Mouse (Mus musculus) neural tube, embryonic 12.5 days (tissue): ENCODE data around the gene Hoxb6. TPM values are rescaled to one million over a fixed set of nuclear protein-coding genes. Genes with fewer than 3 reads are reported as not detected.

ENCODE experiments used
- ATAC-seq: fragments of 200-750 bp; cut with Nextera tagmentation; 2 replicates; pipeline ENCODE4 v1.8.0; 2017; ENCODE audit warnings: low read depth, mild to moderate bottlenecking, moderate TSS enrichment, moderate library complexity; ENCODE audit not compliant: low FRiP score
- H3K27ac ChIP-seq: fragments of 300-500 bp; sonication (generic); 2 replicates; pipeline ENCODE4 v1.5.1; 2016
- H3K27me3 ChIP-seq: fragments of 300-500 bp; sonication (generic); replicated peaks from 2 replicates; pipeline ENCODE4 v1.6.1; 2016; ENCODE audit warnings: mild to moderate bottlenecking
- H3K36me3 ChIP-seq: fragments of 300-500 bp; sonication (generic); 2 replicates; pipeline ENCODE4 v1.6.1; 2016; ENCODE audit warnings: mild to moderate bottlenecking
- H3K4me1 ChIP-seq: fragments of 300-500 bp; sonication (generic); 2 replicates; pipeline ENCODE4 v1.6.1; 2016
- H3K4me2 ChIP-seq: fragments of 300-500 bp; sonication (generic); replicated peaks from 2 replicates; pipeline ENCODE4 v1.6.1; 2016; ENCODE audit warnings: mild to moderate bottlenecking
- H3K4me3 ChIP-seq: fragments of 300-500 bp; sonication (generic); 2 replicates; pipeline ENCODE4 v1.5.1; 2016
- H3K9ac ChIP-seq: fragments of 300-500 bp; sonication (generic); 2 replicates; pipeline ENCODE4 v1.6.1; 2016; ENCODE audit warnings: mild to moderate bottlenecking
- H3K9me3 ChIP-seq: fragments of 300-500 bp; sonication (generic); 2 replicates; pipeline ENCODE4 v1.6.1; 2016; ENCODE audit warnings: mild to moderate bottlenecking
- WGBS: fragments of 180-500 bp; shearing (Covaris S2); methylation state at CpG from one replicate; pipeline ENCODE4 v1.1.7; 2016; 5-methylcytosine and 5-hydroxymethylcytosine counted together
- polyA plus RNA-seq: library from polyadenylated mRNA; unstranded; fragments of >200 nt; fragmentation: Nextera tagmentation; extraction: Ambion mirVana; gene quantifications from 2 replicates; pipeline ENCODE4 v1.2.1, GENCODE M21; 2016

Gene Hoxb6
- polyA plus RNA-seq, 1 experiment from 2014 or later: 151 TPM

DNA sequence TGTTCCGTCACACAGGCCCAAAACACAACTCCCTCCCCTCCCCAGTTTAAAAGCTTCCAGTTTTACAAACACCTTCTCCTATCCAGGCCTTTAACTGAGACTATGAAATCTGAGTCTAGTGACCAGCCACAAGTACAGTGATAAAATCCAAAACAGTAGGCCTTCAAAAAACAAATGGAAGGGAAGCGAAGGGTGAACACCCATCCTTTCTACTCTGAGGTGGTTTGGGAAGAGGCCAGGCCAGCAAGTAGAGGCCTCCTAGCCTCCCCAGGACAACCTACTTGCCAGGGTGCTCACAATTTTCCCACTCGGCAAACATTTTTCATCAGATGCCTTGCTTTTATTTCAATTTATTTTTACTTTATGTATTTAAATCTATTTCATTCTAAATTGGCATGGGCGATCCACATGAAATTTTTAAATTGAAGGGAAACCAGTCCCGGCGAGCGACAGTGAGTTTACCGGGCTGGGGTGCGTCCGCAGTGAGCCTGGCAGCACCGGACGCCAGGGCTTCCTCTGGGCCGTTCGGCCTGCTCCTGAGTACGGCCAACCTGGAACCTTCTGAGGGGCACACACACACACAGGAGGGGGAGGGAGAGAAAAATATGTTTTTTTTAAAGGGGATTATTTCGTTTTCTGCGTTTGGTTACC, 1.4 kb upstream of the Hoxb6 start:
- Histone ChIP-seq H3K4me1 (peaks cover 30% of the 10 kb centered on the region), H3K4me2 (peak overlapping the region; percentile 100), H3K4me3 (peak overlapping the region; percentile 99), H3K36me3 (no peaks in the 10 kb centered on the region), H3K27ac (peak overlapping the region; percentile 99), H3K9me3 (no peaks in the 10 kb centered on the region), H3K9ac (peak overlapping the region; percentile 100), H3K27me3 (no peaks in the 10 kb centered on the region)
- WGBS: 9% methylated on average over 17 of the region's 17 CpGs
- ATAC-seq: no peak

DNA sequence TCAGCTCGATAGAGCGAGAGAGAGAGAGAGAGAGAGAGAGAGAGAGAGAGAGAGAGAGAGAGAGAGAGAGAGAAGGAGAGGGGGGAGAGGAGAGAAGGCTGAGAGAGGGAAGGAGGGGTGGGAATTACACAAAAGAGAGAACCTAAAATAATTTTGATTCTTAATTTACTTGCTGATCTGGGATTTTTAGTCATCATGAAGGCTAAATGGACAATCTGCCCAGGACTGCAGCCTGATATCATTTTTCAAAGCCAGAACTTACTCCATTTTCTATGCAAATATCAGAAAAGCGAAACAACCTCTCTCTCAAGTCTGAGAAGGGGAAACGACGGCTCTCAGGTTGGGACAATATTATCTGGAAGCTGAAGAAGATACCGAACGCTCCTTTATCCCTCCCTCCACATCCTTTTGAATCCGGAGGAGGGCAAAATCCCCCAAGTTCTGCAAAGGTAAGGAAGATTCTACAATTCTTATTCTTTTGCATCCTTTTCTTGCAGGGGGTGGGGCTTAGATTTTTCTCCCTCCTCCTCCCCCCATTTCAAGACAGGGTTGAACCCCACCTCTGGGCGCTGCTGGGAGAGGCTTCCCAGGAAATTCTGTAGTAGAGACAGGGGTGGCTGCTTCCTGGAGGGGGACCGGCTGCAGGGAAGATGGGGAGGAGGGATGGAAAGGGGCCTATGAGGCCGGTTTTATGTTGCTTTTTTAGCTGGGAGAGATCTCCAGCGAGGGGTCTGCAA, 457 bp downstream of the Hoxb6 start:
- Histone ChIP-seq H3K9me3 (no peaks in the 10 kb centered on the region), H3K4me3 (peak overlapping the region; percentile 99), H3K27ac (peak overlapping the region; percentile 99), H3K9ac (peak overlapping the region; percentile 100), H3K4me1 (peaks cover 39% of the 10 kb centered on the region), H3K27me3 (no peaks in the 10 kb centered on the region), H3K36me3 (no peaks in the 10 kb centered on the region), H3K4me2 (peak overlapping the region; percentile 100)
- under 1% methylated on average over 12 of the region's 12 CpGs for WGBS
- no peak for ATAC-seq

DNA sequence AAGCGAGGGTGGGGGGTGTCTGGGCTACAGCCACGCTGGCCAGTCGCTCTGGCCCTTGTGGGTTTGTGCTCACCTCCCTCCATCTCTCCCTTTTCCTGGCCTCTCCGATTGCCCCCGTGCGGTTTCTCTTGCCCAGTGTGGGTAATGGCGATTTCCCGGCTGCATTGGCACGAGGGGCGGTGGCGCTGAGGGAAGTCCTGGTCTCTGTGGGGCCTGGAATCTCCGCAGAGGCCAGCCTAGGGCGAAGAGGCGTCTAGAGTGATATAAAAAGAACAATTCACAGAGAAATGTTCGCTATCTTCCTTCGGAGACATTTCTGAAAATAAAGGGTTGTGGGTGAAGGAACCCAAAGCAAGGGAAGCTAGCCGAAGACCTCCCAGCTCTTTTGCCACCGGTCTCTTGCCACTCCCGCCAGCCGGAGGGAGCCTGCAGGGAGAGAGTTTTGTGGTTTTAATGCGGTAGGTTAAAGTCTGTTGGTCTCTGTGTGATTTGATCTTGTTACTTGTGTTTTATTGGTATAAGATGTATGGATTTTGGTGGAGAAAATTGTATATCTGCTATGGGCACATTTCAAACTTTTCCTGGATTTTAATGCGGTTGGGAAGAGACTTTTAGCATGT, 1.1 kb downstream of the Hoxb6 start:
- Histone ChIP-seq H3K9ac (peak overlapping the region; percentile 100), H3K4me2 (peak overlapping the region; percentile 100), H3K27ac (peak overlapping the region; percentile 99), H3K36me3 (no peaks in the 10 kb centered on the region), H3K27me3 (no peaks in the 10 kb centered on the region), H3K4me3 (peak overlapping the region; percentile 99), H3K9me3 (no peaks in the 10 kb centered on the region), H3K4me1 (peaks cover 38% of the 10 kb centered on the region)
- ATAC-seq: no peak
- under 1% methylated on average over 22 of the region's 22 CpGs for WGBS

DNA sequence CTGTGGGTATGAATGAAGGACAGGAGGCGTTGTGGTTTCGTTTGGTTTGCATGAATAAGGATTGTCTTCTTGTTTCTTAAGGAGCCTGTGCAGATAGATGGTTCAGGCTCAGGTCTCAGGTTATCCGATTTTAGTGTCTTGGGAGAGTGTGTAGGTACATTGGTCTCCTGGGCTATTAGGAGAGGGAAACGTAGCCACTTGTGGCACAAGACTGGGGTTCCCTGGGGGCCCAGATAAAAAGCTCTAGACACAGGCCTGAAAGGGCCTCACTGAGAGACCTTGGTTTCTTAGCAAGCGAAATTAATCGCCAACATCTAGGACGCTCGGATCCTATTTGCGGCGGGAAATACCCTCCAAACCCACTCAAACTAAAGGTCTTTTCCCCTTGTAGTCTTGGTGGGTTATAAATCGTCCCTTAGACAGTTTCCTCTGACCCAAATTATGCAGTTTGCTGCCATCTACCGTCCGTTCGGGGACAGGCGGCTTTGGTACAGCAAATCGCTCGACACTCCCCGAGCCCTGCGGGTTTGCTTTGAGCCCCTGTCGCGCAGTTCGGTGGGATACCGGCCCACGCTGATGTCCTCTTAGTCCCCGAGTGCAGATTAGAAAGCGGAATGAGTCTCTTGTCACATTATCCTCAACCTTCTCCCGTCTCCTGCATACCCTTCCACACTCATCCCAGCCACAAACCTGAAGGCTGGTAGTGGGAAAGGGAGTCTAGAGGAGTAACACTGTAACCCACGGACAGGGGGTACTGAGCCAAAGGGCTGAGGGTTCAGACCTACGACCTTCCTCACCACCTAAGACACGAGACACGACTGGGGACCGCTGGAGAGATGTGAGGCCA, 2.2 kb downstream of the Hoxb6 start:
- Histone ChIP-seq H3K9me3 (no peaks in the 10 kb centered on the region), H3K36me3 (no peaks in the 10 kb centered on the region), H3K4me1 (peaks cover 32% of the 10 kb centered on the region), H3K9ac (peak overlapping the region; percentile 100), H3K27me3 (no peaks in the 10 kb centered on the region), H3K4me2 (peak overlapping the region; percentile 100), H3K4me3 (peak overlapping the region; percentile 99), H3K27ac (peak overlapping the region; percentile 99)
- ATAC-seq: peak; percentile 31; the same call in 1 of the 2 replicates
- WGBS: under 1% methylated on average over 32 of the region's 32 CpGs

DNA sequence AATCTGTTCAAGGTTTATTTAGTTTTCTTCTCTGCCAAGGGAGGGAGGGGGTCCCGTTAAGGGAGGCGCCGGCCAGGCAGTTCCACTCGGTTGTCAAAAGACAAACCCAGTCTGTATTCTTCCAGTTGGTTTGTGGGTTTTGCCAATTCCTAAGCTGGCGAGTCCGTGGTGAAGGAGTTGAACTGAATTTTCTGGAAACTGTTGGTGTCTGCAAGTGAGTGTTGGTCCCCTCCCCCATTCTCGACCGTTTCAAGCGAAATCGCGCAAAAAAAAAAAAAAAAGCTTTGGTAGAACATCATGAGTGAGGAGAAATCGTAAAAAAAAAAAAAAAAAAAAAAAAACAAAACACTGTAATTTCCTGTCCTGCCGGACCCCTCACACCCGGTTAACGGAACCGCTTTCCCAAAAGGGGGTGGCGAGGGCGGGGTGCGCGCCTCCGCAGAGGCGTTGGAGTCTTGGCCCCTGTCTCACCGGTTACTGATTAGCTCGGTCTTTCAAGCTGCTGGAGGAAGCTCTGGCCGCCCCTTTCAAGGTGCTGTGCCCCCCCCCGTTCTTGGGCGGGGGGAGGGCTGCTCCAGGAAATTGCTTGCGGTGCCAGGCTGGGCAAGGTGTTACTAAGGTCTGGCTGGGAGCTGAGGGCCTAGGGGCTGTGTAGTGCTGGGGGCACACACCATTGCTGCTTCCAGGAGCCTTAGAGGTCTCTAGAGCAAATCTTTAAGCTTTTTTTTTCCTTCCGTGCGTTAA, 3.0 kb downstream of the Hoxb6 start:
- H3K36me3 ChIP-seq: no peaks in the 10 kb centered on the region
- no peak for ATAC-seq
- no peaks in the 10 kb centered on the region for H3K9me3 ChIP-seq
- H3K4me3 ChIP-seq: peak overlapping the region; percentile 99
- H3K4me1 ChIP-seq: peaks cover 28% of the 10 kb centered on the region
- peak overlapping the region; percentile 100 for H3K9ac ChIP-seq
- H3K27ac ChIP-seq: peak overlapping the region; percentile 99
- H3K27me3 ChIP-seq: no peaks in the 10 kb centered on the region
- H3K4me2 ChIP-seq: peak overlapping the region; percentile 100
- under 1% methylated on average over 30 of the region's 30 CpGs for WGBS

DNA sequence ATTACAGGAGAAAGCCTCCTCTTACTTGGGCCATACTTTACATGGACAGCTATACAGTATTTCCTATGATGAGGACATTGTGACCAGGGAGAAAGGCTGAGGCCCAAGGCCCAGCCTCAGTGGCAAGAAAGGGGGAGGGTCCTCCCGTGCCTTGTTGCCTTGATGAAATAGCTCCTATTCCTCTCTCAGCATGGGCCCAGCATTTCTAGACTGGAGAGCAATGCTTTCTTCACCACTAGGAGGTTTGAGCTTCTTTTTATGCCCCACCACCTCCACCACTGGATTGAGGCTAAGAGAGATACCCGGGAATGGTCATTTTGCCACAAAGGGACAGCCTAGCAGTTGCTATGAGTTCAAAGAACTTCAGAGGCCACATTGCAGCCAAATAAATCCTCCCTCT, 4.7 kb downstream of the Hoxb6 start:
- Histone ChIP-seq H3K27me3 (no peaks in the 10 kb centered on the region), H3K36me3 (peaks cover 14% of the 10 kb centered on the region), H3K27ac (peak overlapping the region; percentile 99), H3K4me1 (peaks cover 28% of the 10 kb centered on the region), H3K4me3 (peak overlapping the region; percentile 99), H3K9ac (peak overlapping the region; percentile 100), H3K4me2 (peak overlapping the region; percentile 100), H3K9me3 (no peaks in the 10 kb centered on the region)
- no peak for ATAC-seq
- 3% methylated on average over 2 of the region's 2 CpGs for WGBS

DNA sequence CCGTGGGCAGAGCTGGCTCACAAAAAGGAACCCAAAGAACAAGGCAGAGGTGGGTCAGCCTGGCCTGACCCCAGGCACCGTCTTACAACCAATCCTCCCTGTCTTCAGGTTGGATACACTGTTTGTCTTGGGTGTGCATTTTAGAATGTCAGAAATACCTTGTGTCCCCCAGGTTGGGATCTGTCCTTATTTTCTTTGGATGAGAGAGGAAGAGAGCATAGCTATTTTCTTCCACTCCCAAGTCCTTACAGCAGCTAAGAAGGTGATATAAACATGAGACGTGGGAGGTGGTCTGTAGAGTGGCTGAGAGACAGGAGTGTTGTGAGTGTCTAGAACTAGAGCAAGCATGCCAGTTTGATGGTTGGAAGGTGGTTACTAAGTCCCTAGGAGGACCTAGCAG, 5.2 kb downstream of the Hoxb6 start:
- Histone ChIP-seq H3K4me2 (peak overlapping the region; percentile 100), H3K36me3 (peaks cover 15% of the 10 kb centered on the region), H3K4me1 (peaks cover 33% of the 10 kb centered on the region), H3K4me3 (peak overlapping the region; percentile 99), H3K27ac (peak overlapping the region; percentile 99), H3K27me3 (no peaks in the 10 kb centered on the region), H3K9ac (peak overlapping the region; percentile 100), H3K9me3 (no peaks in the 10 kb centered on the region)
- 4% methylated on average over 3 of the region's 3 CpGs for WGBS
- no peak for ATAC-seq

DNA sequence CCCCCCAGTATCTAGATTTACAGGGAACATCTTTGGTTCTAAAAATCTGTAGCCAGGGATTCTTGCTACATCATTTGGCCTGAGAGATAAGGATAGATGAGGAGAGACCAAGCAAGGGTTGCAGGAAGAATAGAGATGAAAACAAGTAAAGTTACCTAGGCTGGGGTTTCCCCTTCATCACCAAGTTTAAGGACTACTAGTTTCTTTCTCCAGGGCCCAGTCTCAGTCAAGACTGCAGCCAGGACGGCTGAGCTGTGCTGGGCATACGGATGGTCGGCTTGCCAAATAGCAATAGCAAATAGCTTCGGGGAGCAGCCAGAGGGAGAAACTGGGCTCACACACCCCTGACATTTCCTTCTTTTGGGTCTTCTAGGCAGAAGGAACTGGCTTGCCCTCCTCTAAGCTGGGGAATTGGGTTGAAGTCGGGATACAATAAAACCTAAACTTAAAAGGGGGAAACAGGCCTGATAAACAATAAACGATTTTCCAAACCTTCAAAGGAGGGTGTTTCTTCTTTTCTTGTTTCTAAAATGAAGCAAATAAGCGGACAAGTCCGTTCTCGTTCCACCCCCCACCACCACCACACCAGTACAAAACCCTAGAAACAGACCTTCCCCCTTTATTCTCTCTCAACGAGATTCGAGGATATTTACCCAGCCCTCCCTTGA, 5.8 kb downstream of the Hoxb6 start:
- H3K9me3 ChIP-seq: no peaks in the 10 kb centered on the region
- peak overlapping the region; percentile 99 for H3K4me3 ChIP-seq
- ATAC-seq: no peak
- peaks cover 15% of the 10 kb centered on the region for H3K36me3 ChIP-seq
- H3K27ac ChIP-seq: peak overlapping the region; percentile 99
- H3K4me1 ChIP-seq: peaks cover 34% of the 10 kb centered on the region
- peak overlapping the region; percentile 100 for H3K9ac ChIP-seq
- H3K27me3 ChIP-seq: no peaks in the 10 kb centered on the region
- H3K4me2 ChIP-seq: peak overlapping the region; percentile 100
- 3% methylated on average over 11 of the region's 11 CpGs for WGBS

DNA sequence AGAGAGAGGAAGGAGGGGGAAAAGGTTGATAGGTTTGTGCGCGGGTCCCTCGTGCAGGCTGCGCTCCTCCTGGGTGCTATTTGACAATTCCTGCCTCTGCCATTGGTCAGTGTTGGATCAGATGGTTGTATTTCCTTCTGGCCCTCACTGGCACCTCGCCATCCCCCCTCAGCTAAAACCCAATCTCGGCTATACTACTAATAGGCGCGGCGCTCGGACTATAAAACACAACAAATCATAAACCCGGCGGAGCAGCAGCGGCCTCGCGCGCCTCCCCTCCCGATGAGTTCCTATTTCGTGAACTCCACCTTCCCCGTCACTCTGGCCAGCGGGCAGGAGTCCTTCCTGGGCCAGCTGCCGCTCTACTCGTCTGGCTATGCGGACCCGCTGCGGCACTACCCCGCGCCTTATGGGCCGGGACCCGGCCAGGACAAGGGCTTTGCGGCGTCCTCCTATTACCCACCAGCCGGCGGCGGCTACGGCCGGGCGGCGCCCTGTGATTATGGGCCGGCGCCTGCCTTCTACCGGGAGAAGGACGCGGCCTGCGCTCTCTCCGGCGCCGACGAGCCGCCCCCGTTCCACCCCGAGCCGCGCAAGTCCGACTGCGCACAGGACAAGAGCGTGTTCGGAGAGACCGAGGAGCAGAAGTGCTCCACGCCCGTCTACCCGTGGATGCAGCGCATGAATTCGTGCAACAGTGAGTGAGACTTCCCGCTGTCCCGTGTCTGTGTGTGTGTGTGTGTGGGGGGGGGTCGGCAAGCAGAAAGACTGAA, 6.8 kb downstream of the Hoxb6 start:
- H3K4me1 ChIP-seq: peaks cover 40% of the 10 kb centered on the region
- H3K27ac ChIP-seq: peak overlapping the region; percentile 99
- H3K9me3 ChIP-seq: no peaks in the 10 kb centered on the region
- under 1% methylated on average over 66 of the region's 66 CpGs for WGBS
- H3K27me3 ChIP-seq: no peaks in the 10 kb centered on the region
- peaks cover 18% of the 10 kb centered on the region for H3K36me3 ChIP-seq
- peak overlapping the region; percentile 100 for H3K9ac ChIP-seq
- peak overlapping the region; percentile 99 for H3K4me3 ChIP-seq
- no peak for ATAC-seq
- peak overlapping the region; percentile 100 for H3K4me2 ChIP-seq

DNA sequence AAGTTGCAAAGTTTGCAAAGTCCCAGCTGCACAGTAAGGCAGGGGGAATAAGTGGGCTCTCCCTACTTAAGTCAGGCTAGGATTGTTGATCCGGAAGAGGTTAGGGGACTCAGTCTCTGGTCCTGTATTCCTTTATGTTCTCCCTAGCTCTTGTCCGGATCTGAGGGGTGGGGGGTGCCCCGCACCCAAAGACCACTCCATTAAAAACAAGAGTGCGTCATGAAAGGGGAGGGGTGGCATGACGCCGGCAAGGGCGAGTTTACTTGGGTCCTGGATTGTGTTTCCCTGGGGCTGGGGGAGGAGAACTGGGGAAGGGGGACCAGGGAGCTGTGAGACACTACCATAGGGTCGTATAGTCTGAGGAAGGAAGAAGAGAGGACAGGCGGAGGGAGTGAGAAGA, 7.5 kb downstream of the Hoxb6 start:
- peak overlapping the region; percentile 100 for H3K4me2 ChIP-seq
- peak overlapping the region; percentile 100 for H3K9ac ChIP-seq
- WGBS: under 1% methylated on average over 9 of the region's 9 CpGs
- H3K4me1 ChIP-seq: peaks cover 40% of the 10 kb centered on the region
- peaks cover 18% of the 10 kb centered on the region for H3K36me3 ChIP-seq
- ATAC-seq: no peak
- H3K27ac ChIP-seq: peak overlapping the region; percentile 99
- no peaks in the 10 kb centered on the region for H3K9me3 ChIP-seq
- H3K4me3 ChIP-seq: peak overlapping the region; percentile 99
- no peaks in the 10 kb centered on the region for H3K27me3 ChIP-seq
